Mouse (Mus musculus): ENCODE measurements around the gene Slc9b1.

GRCm38 (mm10) chr3:135300081-135300480 is 47.7 kb upstream of the Slc9b1 start:
- no peak for TF ChIP-seq CTCF (IDR thresholded peaks at IDR 0.05; ENCODE audit: insufficient read depth, low read depth, low read length)
- TF ChIP-seq POLR2A (IDR thresholded peaks at IDR 0.05; ENCODE audit: insufficient read depth, low read depth, low read length) = no peak

Data from olfactory bulb, adult 2 months (tissue).